Mouse (Mus musculus): Measurements from ENCODE around the gene A230072I06Rik.

Gene A230072I06Rik

GRCm38 (mm10) chr8:12278663-12279312 is at the start of gene A230072I06Rik:
Gene A230072I06Rik, plus strand, starts transcription at chr8:12278819.
- DNase-seq (ENCODE audit: low read depth, low spot score): no peak

- DNase-seq (ENCODE audit: low read depth, low spot score): no peak
Observed at GRCm38 (mm10) chr8:12234039-12234438, 44.6 kb upstream of the A230072I06Rik start.

- no peak for DNase-seq (ENCODE audit: low read depth, low spot score)
Observed at GRCm38 (mm10) chr8:12238775-12239174, 39.8 kb upstream of the A230072I06Rik start.

GRCm38 (mm10) chr8:12240143-12240542 is 38.5 kb upstream of the A230072I06Rik start:
- DNase-seq (ENCODE audit: low read depth, low spot score): no peak

- DNase-seq (ENCODE audit: low read depth, low spot score): no peak
Observed at GRCm38 (mm10) chr8:12243746-12244145, 34.9 kb upstream of the A230072I06Rik start.

- DNase-seq (ENCODE audit: low read depth, low spot score): no peak
Observed at GRCm38 (mm10) chr8:12259890-12260289, 18.7 kb upstream of the A230072I06Rik start.

GRCm38 (mm10) chr8:12260476-12261029 is 18.1 kb upstream of the A230072I06Rik start:
- DNase-seq (ENCODE audit: low read depth, low spot score): no peak

GRCm38 (mm10) chr8:12261556-12261955 is 17.1 kb upstream of the A230072I06Rik start:
- no peak for DNase-seq (ENCODE audit: low read depth, low spot score)

- no peak for DNase-seq (ENCODE audit: low read depth, low spot score)
Observed at GRCm38 (mm10) chr8:12264996-12265395, 13.6 kb upstream of the A230072I06Rik start.

GRCm38 (mm10) chr8:12267863-12268262 is 10.8 kb upstream of the A230072I06Rik start:
- DNase-seq (ENCODE audit: low read depth, low spot score): no peak

GRCm38 (mm10) chr8:12268306-12268829 is 10.3 kb upstream of the A230072I06Rik start:
- DNase-seq (ENCODE audit: low read depth, low spot score): no peak

- DNase-seq (ENCODE audit: low read depth, low spot score): no peak
Observed at GRCm38 (mm10) chr8:12279482-12280192, 1.0 kb downstream of the A230072I06Rik start.

GRCm38 (mm10) chr8:12282128-12282527 is 3.5 kb downstream of the A230072I06Rik start:
- no peak for DNase-seq (ENCODE audit: low read depth, low spot score)

- no peak for DNase-seq (ENCODE audit: low read depth, low spot score)
Observed at GRCm38 (mm10) chr8:12290551-12290950, 11.9 kb downstream of the A230072I06Rik start.

- no peak for DNase-seq (ENCODE audit: low read depth, low spot score)
Observed at GRCm38 (mm10) chr8:12298326-12298950, 19.8 kb downstream of the A230072I06Rik start.

GRCm38 (mm10) chr8:12301998-12302397 is 23.4 kb downstream of the A230072I06Rik start:
- no peak for DNase-seq (ENCODE audit: low read depth, low spot score)

- no peak for DNase-seq (ENCODE audit: low read depth, low spot score)
Observed at GRCm38 (mm10) chr8:12312975-12313734, 34.5 kb downstream of the A230072I06Rik start.

- no peak for DNase-seq (ENCODE audit: low read depth, low spot score)
Observed at GRCm38 (mm10) chr8:12314258-12314657, 35.6 kb downstream of the A230072I06Rik start.

GRCm38 (mm10) chr8:12315177-12315576 is 36.6 kb downstream of the A230072I06Rik start:
- no peak for DNase-seq (ENCODE audit: low read depth, low spot score)

GRCm38 (mm10) chr8:12319755-12320455 is 41.3 kb downstream of the A230072I06Rik start:
- no peak for DNase-seq (ENCODE audit: low read depth, low spot score)

- DNase-seq (ENCODE audit: low read depth, low spot score): no peak
Observed at GRCm38 (mm10) chr8:12322071-12322470, 43.5 kb downstream of the A230072I06Rik start.

Measured in retina, adult 2 months (tissue).